Mouse (Mus musculus) hindbrain, embryonic 13.5 days (tissue): Measurements from ENCODE around the gene Arhgef3. TPM values are rescaled to one million over a fixed set of nuclear protein-coding genes. Genes with fewer than 3 reads are reported as not detected.

Experiments
- ATAC-seq: fragments of 200-750 bp; cut with Nextera tagmentation; 2 replicates; pipeline ENCODE4 v1.8.0; 2017; ENCODE audit warnings: moderate TSS enrichment; ENCODE audit not compliant: low FRiP score
- H3K27ac ChIP-seq: fragments of 300-500 bp; sonication (generic); 2 replicates; pipeline ENCODE4 v1.5.1; 2015; ENCODE audit warnings: inconsistent platforms, mild to moderate bottlenecking, moderate library complexity
- H3K27me3 ChIP-seq: fragments of 300-500 bp; sonication (generic); 2 replicates; pipeline ENCODE4 v1.6.1; 2015; ENCODE audit warnings: mild to moderate bottlenecking, inconsistent platforms
- H3K36me3 ChIP-seq: fragments of 300-500 bp; sonication (generic); 2 replicates; pipeline ENCODE4 v1.6.1; 2015; ENCODE audit warnings: mild to moderate bottlenecking, inconsistent platforms
- H3K4me1 ChIP-seq: fragments of 300-500 bp; sonication (generic); replicated peaks from 2 replicates; pipeline ENCODE4 v1.6.1; 2015; ENCODE audit warnings: inconsistent platforms
- H3K4me2 ChIP-seq: fragments of 300-500 bp; sonication (generic); 2 replicates; pipeline ENCODE4 v1.6.1; 2015; ENCODE audit warnings: inconsistent platforms, mild to moderate bottlenecking, moderate library complexity
- H3K4me3 ChIP-seq: fragments of 300-500 bp; sonication (generic); 2 replicates; pipeline ENCODE4 v1.5.1; 2015; ENCODE audit warnings: mild to moderate bottlenecking, inconsistent platforms
- H3K9ac ChIP-seq: fragments of 300-500 bp; sonication (generic); 2 replicates; pipeline ENCODE4 v1.6.1; 2015; ENCODE audit warnings: mild to moderate bottlenecking, inconsistent platforms
- H3K9me3 ChIP-seq: fragments of 300-500 bp; sonication (generic); 2 replicates; pipeline ENCODE4 v1.6.1; 2016; ENCODE audit warnings: inconsistent platforms
- WGBS: fragments of 180-500 bp; shearing (Covaris S2); methylation state at CpG from one replicate; pipeline ENCODE4 v1.1.7; 2015; 5-methylcytosine and 5-hydroxymethylcytosine counted together
- polyA plus RNA-seq: library from polyadenylated mRNA; unstranded; fragments of >200 nt; fragmentation: Nextera tagmentation; extraction: Ambion mirVana; gene quantifications from 2 replicates; pipeline ENCODE4 v1.2.1, GENCODE M21; 2015

Arhgef3 gene
- polyA plus RNA-seq, 1 experiment from 2014 or later: 6.2 TPM

DNA sequence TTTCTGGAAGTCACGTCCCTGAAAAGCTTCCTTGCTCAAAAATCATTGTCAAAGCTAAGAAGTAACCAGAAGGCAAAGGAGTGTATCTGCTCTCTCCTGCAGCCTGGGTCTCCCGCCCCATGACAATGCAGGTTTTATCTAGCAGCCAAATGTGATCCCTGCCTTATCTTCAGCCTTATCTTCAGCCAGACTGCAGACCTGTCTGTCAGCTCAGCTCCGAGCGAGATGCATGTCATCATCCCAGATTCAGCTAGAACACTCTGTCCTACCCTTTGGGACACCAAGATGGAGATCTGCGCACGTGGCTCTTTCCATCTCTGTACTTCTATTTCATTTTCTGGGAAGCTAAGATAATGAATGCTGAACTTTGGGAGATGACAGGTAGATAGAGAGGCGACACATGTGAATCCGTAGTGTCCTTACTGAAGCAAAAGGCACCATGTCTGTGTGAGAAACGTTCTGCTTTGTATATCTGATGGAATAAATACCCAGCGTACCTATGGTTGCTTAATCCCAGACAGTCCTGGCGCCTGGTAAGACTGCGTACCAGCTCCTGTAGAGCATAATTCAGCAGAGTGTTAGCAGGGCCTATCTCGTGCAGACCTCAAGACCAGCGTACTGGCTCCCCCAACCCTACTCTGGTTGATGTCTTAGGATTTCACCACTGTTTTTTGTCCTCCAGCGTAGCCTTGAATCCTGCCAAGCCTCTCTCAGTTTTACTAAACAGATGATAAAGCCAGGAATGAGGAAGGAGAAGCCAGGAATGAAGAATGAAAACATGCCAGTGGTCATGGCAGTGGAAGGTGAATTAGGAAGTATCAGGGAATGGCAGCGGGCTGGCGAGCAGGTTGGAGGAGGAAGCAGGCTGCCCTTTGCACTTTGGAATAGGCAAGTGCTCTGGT is 235.4 kb downstream of the Arhgef3 start:
- no peaks in the 10 kb centered on the region for H3K36me3 ChIP-seq
- H3K4me3 ChIP-seq: no peak overlapping the region

DNA sequence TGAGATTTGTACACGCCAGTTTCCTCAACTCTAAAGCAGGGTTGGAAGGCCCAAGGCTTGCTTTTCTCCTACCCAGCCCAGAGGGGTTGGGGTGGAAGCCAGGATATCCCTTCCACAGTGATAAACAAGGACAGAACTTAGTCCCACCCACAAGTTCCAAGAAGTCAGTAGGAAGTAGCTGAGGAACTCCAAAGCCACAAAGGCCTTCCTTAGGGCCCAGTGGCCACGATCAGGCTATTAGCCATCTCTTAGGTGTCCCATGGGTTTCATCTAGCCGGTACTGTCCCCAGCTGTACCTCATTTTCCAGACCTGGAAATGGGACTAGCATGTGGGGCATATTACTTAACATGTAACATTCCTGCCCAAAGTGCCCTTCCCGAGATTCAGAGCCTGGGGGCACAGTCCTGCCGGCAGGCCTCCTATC is 236.4 kb downstream of the Arhgef3 start:
- no peaks in the 10 kb centered on the region for H3K9me3 ChIP-seq
- no peak overlapping the region for H3K4me3 ChIP-seq
- 0 out of 2 replicates have a peak, but pooled peaks cover 3% of the 10 kb centered on the region for H3K4me1 ChIP-seq
- no peaks in the 10 kb centered on the region for H3K36me3 ChIP-seq
- H3K27me3 ChIP-seq: no peaks in the 10 kb centered on the region
- no peak for ATAC-seq
- no peak overlapping the region for H3K27ac ChIP-seq
- H3K4me2 ChIP-seq: no peak overlapping the region
- 74% methylated on average over 5 of the region's 5 CpGs for WGBS
- no peak overlapping the region for H3K9ac ChIP-seq

More for the DNA sequence above, 235.4 kb downstream of the Arhgef3 start:
- Histone ChIP-seq H3K4me2 (no peak overlapping the region), H3K27ac (no peak overlapping the region), H3K9me3 (no peaks in the 10 kb centered on the region), H3K4me1 (0 out of 2 replicates have a peak, but pooled peaks cover 3% of the 10 kb centered on the region), H3K27me3 (no peaks in the 10 kb centered on the region), H3K9ac (no peak overlapping the region)
- no peak for ATAC-seq
- 88% methylated on average over 17 of the region's 17 CpGs for WGBS

DNA sequence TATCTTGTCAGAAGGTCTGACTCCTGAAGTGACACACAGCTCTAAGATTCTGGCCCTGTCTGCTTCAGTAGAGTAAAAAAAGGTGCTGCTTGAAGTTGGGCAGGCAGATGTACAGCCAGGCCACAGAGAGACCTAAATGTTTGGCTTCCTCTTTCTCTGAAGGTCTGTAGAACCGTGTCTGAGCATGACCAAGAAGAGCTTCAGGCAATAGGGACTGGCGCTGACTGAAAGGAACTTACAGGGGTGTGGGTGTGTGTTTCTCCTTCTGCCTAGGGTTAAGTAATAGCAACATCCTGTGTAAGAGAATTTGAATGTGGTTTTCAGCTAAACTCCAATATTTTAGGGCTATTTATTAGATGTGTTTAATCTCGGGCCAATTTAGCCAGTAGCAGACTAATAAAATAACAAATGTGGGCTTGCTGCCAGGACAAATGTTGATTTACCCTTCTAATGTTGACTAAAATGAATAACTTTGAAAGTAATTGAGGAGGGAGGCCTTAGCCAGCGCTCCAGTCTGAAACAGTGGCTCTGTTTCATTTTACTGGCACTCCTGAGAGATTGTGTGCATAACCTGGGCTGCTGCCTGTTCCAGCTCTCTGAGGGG is 236.9 kb downstream of the Arhgef3 start:
- H3K36me3 ChIP-seq: no peaks in the 10 kb centered on the region
- H3K4me1 ChIP-seq: 0 out of 2 replicates have a peak, but pooled peaks cover 3% of the 10 kb centered on the region
- H3K27ac ChIP-seq: no peak overlapping the region
- WGBS: 75% methylated on average over 4 of the region's 4 CpGs
- no peak overlapping the region for H3K4me2 ChIP-seq
- no peaks in the 10 kb centered on the region for H3K27me3 ChIP-seq
- H3K4me3 ChIP-seq: no peak overlapping the region
- no peaks in the 10 kb centered on the region for H3K9me3 ChIP-seq
- no peak for ATAC-seq
- H3K9ac ChIP-seq: no peak overlapping the region

DNA sequence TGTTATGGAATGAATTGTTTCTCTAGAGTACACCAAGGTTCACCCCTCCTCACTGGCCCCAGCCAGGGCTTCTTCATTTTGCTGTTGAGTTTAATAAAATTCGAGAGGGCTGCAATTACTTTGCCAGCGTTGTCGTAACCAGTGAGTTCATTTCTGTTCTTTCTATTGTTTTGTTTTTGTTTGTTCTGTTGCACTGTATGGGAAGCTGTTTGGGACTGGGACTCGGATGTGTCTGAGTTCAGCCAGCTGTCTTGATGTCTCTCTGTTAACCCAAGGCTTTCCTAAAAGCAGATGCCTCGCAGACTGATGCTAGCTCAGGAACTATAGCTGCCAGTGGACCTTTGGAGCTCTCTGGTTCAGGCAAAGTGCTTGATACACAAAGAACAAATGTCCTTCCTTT is 237.8 kb downstream of the Arhgef3 start:
- Histone ChIP-seq H3K27me3 (no peaks in the 10 kb centered on the region), H3K36me3 (no peaks in the 10 kb centered on the region), H3K4me2 (no peak overlapping the region), H3K9me3 (no peaks in the 10 kb centered on the region), H3K9ac (no peak overlapping the region), H3K4me1 (0 out of 2 replicates have a peak, but pooled peaks cover 3% of the 10 kb centered on the region), H3K4me3 (no peak overlapping the region), H3K27ac (no peak overlapping the region)
- 84% methylated on average over 5 of the region's 5 CpGs for WGBS
- ATAC-seq: no peak

DNA sequence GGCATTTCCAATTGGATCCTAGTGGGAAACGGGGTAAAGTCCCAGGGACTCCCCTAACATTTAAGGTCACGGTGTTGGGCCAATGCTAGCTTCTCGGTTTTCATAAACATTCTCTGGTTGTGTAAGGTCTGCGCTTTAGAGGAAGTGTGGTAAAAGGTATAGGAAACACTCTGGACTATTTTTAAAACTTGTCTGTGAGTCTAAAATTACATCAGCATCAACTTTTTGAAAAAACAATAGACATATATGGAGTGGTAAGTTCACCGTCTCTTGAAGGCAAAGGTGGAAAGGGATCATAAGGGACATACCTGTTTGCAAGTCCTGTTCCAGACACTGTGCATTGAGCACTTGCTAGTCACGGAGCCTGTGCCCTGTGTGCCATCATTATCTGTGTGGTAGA is 240.5 kb downstream of the Arhgef3 start:
- Histone ChIP-seq H3K9me3 (no peaks in the 10 kb centered on the region), H3K4me3 (no peak overlapping the region), H3K27ac (no peak overlapping the region), H3K4me1 (0 out of 2 replicates have a peak, but pooled peaks cover 3% of the 10 kb centered on the region), H3K4me2 (no peak overlapping the region), H3K27me3 (no peaks in the 10 kb centered on the region), H3K36me3 (no peaks in the 10 kb centered on the region), H3K9ac (no peak overlapping the region)
- no peak for ATAC-seq
- 90% methylated on average over 6 of the region's 6 CpGs for WGBS

DNA sequence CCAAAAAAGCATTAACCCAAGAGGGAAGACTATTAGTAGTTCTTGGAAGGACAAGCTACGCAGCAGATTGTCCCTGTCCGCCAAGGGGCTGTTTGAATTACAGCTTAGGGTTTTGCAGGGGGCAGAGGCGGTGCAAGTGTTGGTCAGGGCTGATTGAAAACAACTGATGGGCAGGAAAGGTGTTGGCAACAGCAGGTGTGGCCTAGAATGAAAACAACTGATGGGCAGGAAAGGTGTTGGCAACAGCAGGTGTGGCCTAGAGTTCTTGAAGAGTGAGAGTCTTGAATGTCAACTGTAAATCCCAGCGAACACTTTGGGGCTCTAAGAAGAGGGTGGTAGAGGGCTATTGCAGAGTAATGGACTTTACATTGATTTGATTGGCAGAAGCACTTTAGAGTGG is 241.2 kb downstream of the Arhgef3 start:
- WGBS: 92% methylated on average over 4 of the region's 4 CpGs

DNA sequence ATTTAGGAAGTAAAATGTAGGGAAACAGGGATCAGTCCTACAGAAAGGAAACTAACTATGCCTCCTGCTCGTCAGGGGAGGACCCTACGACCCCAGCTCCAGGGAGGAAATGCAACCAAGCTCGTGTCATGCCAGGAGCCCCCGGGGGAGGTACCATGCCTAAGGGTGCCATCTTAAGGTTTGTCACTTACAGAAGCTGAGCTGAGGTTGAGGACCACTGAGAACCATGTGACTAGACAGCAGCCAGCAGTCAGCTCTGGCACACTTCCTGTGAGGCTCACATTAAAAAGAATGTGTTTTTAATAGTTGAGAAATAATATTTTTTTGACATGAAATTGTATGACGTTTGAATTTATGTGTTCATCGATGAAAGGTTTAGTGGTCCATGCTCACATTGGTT is 242.4 kb downstream of the Arhgef3 start:
- Histone ChIP-seq H3K9ac (no peak overlapping the region), H3K4me3 (no peak overlapping the region), H3K9me3 (no peaks in the 10 kb centered on the region), H3K36me3 (no peaks in the 10 kb centered on the region), H3K4me2 (no peak overlapping the region), H3K4me1 (peaks cover 9% of the 10 kb centered on the region), H3K27ac (no peak overlapping the region), H3K27me3 (no peaks in the 10 kb centered on the region)
- no peak for ATAC-seq
- WGBS: 77% methylated on average over 6 of the region's 6 CpGs

More for the DNA sequence above, 241.2 kb downstream of the Arhgef3 start:
- Histone ChIP-seq H3K27ac (no peak overlapping the region), H3K4me1 (peaks cover 11% of the 10 kb centered on the region), H3K9me3 (no peaks in the 10 kb centered on the region), H3K36me3 (no peaks in the 10 kb centered on the region), H3K9ac (no peak overlapping the region), H3K4me3 (no peak overlapping the region), H3K27me3 (no peaks in the 10 kb centered on the region), H3K4me2 (no peak overlapping the region)
- ATAC-seq: no peak

DNA sequence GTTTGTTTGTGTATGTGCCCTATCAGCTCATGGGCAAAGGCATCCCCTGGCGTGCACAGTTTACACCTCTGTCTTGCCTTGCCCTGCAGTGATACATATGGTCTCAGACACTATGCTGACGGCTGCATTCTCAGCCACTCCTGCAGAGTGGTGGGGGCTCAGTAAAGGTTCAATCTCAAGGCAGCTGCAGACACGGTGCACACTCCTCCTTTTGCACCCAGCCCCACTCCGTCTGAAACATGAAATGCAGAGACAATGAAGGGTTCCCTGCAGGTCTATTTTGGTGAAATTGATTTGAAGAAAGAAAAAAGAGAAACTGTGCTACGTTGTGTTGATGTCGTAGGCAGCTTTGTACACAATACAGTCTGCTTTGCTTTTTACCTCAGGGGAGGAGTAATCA is 243.5 kb downstream of the Arhgef3 start:
- Histone ChIP-seq H3K36me3 (no peaks in the 10 kb centered on the region), H3K4me1 (peaks cover 9% of the 10 kb centered on the region), H3K4me2 (no peak overlapping the region), H3K27me3 (no peaks in the 10 kb centered on the region), H3K9ac (no peak overlapping the region), H3K4me3 (no peak overlapping the region), H3K9me3 (no peaks in the 10 kb centered on the region), H3K27ac (no peak overlapping the region)
- ATAC-seq: no peak
- 54% methylated on average over 6 of the region's 6 CpGs for WGBS

DNA sequence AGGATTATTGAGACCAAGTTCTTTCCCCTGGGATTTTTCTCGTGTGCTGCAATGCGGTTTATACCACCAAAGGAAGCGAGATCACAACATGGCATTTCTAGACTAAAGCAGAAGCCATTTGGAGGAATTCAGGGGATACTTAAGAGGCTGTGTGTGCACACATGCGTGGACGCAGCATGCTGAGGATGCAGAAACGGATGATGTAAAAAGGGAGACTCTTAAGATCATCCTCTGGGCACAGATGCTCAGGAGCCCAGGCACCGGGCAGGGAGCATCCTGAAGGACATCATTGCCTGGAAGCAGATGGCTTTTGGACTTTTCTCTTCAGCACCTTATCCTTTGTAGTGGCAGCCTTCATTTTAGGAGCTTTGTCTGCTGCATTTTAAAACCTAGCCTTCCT is 246.2 kb downstream of the Arhgef3 start:
- Histone ChIP-seq H3K4me1 (peaks cover 9% of the 10 kb centered on the region), H3K27me3 (no peaks in the 10 kb centered on the region), H3K9ac (no peak overlapping the region), H3K4me3 (no peak overlapping the region), H3K9me3 (no peaks in the 10 kb centered on the region), H3K4me2 (no peak overlapping the region), H3K36me3 (no peaks in the 10 kb centered on the region), H3K27ac (no peak overlapping the region)
- WGBS: 68% methylated on average over 7 of the region's 7 CpGs
- no peak for ATAC-seq

DNA sequence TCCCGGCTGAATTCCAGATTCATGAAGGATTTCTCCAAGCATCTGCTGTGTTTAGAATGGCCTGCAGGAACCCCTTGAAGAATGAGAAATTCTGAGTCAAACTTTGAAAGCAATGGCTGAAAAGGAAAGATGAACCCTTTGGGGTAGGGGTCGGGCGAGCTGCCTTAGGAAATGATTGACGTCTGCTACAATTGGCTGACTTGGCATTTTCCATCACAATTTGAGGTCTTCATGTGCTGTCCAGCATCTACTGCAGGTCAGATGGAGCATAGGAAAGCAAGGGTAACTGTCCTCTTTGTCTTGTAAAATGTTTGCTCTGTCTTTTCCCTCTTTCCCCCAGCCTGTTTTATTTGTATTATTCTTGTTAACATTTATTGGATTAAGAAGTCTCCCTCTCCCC is 246.8 kb downstream of the Arhgef3 start:
- 44% methylated on average over 4 of the region's 4 CpGs for WGBS
- no peak overlapping the region for H3K4me2 ChIP-seq
- H3K27me3 ChIP-seq: no peaks in the 10 kb centered on the region
- no peaks in the 10 kb centered on the region for H3K9me3 ChIP-seq
- H3K4me1 ChIP-seq: peaks cover 9% of the 10 kb centered on the region
- H3K36me3 ChIP-seq: no peaks in the 10 kb centered on the region
- no peak overlapping the region for H3K27ac ChIP-seq
- H3K9ac ChIP-seq: no peak overlapping the region
- no peak overlapping the region for H3K4me3 ChIP-seq
- no peak for ATAC-seq

DNA sequence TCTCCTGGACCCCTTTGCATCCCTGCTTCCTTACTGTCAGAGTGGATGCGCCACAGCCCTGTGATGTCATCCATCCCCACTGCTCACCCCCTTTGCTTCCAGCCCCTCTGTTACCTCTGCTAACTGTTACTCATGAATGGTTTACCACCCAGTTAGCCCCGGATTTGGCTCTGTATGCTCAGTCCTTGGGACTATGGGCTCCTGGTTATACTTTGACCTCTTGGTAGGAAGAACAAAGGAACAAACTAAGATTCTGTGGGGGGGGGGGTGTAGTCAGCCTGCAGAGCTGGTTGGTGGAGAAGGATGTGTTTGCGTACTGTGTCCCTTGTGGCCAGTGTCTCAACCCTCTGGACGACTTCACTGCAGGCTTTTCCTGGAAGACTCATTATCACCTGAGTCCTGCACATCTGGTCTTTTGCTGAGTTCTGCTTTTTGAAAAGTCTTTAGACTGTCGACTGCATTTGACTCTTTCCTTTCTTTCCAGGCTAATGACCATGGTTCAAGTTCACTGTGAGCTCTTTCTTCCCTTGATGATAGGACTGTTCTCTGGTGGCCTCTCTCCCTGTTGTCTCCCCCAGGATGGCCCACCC is 250.1 kb downstream of the Arhgef3 start:
- Histone ChIP-seq H3K4me3 (no peak overlapping the region), H3K9ac (no peak overlapping the region), H3K4me2 (no peak overlapping the region), H3K27ac (no peak overlapping the region), H3K4me1 (peaks cover 9% of the 10 kb centered on the region), H3K9me3 (no peaks in the 10 kb centered on the region), H3K27me3 (no peaks in the 10 kb centered on the region), H3K36me3 (no peaks in the 10 kb centered on the region)
- 76% methylated on average over 5 of the region's 5 CpGs for WGBS
- no peak for ATAC-seq

DNA sequence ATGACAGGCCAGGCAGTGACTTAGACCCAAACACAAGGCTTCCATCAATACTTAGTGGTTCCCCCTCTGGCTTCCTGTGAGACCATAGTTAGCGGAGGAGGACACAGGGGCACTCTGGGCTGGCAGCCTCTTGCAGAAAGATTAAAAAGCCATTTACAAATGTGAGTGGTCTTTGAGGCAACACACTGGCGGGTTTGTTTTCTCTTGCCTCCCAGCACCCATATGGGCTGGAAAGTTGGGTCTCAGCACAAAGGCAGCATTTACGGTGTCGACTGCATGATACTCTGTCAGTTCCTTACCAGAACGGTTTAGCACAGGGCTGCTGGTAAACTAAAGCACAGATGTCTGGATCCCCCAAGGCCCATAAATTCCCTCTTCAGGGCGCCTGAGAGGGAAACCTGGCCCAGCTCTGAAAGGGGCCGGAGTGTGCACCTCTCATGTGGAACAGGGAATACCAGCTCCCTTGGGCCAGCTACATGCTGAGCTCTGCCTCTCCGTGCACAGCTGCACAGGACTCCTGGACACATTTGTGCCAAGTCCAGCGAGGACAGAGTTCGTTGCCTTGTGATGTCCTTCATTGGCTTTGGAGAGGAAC is 252.5 kb downstream of the Arhgef3 start:
- H3K4me1 ChIP-seq: no peaks in the 10 kb centered on the region
- H3K4me3 ChIP-seq: no peak overlapping the region
- no peak overlapping the region for H3K4me2 ChIP-seq
- no peak overlapping the region for H3K9ac ChIP-seq
- H3K27ac ChIP-seq: no peak overlapping the region
- no peaks in the 10 kb centered on the region for H3K9me3 ChIP-seq
- H3K36me3 ChIP-seq: no peaks in the 10 kb centered on the region
- 68% methylated on average over 10 of the region's 10 CpGs for WGBS
- H3K27me3 ChIP-seq: no peaks in the 10 kb centered on the region
- no peak for ATAC-seq
